Mouse (Mus musculus): ENCODE results near the gene Daam1. TPM values are rescaled to one million over a fixed set of nuclear protein-coding genes. Genes with fewer than 3 reads are reported as not detected.

Gene Daam1
- polyA plus RNA-seq, 1 experiment = 2.2 TPM

DNA sequence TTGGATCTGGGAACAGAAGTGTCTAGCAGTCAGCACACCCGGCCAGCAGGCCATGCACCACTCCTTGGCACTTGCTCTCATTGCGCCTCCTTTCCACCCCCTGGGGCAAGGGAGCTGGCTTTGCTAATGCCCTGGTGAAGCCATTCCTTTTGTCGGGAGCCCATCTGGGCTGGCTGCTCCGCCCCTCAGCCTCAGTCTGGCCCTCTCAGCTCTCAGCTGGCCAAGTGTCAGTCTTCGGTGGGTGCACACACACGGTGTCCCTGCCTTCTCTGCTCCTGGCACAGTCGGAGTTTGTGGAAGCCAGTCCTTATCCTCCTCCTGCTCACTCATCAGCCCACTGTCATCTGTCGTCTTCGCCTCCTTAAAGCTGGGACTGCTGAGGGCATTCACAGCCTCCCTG, 142.7 kb downstream of the Daam1 start:
- no peak for DNase-seq (ENCODE audit: low read depth in 1 of 2, low spot score in 2 of 2)
- Histone ChIP-seq H3K36me3 (ENCODE audit: control insufficient read depth, insufficient read depth, low read length) (no peaks in the 10 kb centered on the region), H3K4me3 (ENCODE audit: extremely low read depth, insufficient read depth, insufficient read length) (no peak overlapping the region), H3K27ac (ENCODE audit: insufficient read depth, low read length) (no peak overlapping the region), H3K4me1 (ENCODE audit: control insufficient read depth, insufficient read depth, insufficient read length) (no peaks in the 10 kb centered on the region), H3K27me3 (ENCODE audit: control insufficient read depth, insufficient read depth, low read length) (no peaks in the 10 kb centered on the region)
- 91% methylated on average over 9 of the region's 9 CpGs for WGBS
- TF ChIP-seq POLR2A (IDR thresholded peaks at IDR 0.05; ENCODE audit: low read depth, low read length) (no peak), CTCF (IDR thresholded peaks at IDR 0.05; ENCODE audit: extremely low read depth, insufficient read depth, insufficient read length, insufficient replicate concordance) (no peak)

DNA sequence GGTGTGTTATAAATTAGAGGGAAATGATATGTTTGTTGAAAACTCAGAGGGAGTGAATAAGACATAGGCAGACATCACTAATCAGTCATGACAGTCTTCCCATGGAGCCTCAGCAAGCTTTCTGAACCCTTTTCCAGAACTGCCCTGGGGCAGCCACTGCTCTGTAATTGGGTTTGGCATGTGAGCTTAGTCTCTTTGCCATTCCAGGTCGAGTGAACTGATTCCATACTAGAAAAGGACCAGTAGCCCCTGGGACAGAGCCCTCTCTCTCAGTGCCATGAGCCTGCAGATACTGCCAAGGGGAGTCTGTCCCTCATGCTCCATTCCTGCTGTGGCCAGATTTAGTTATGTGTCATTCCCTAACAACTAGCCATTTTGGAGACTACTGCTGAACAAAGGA, 144.7 kb downstream of the Daam1 start:
- H3K36me3 ChIP-seq (ENCODE audit: control insufficient read depth, insufficient read depth, low read length) = no peaks in the 10 kb centered on the region
- no peak for DNase-seq (ENCODE audit: low read depth in 1 of 2, low spot score in 2 of 2)
- TF ChIP-seq POLR2A (IDR thresholded peaks at IDR 0.05; ENCODE audit: low read depth, low read length) (no peak), CTCF (IDR thresholded peaks at IDR 0.05; ENCODE audit: extremely low read depth, insufficient read depth, insufficient read length, insufficient replicate concordance) (no peak)
- H3K4me3 ChIP-seq (ENCODE audit: extremely low read depth, insufficient read depth, insufficient read length) = no peak overlapping the region
- H3K27ac ChIP-seq (ENCODE audit: insufficient read depth, low read length) = no peak overlapping the region
- no peaks in the 10 kb centered on the region for H3K27me3 ChIP-seq (ENCODE audit: control insufficient read depth, insufficient read depth, low read length)
- H3K4me1 ChIP-seq (ENCODE audit: control insufficient read depth, insufficient read depth, insufficient read length) = no peaks in the 10 kb centered on the region
- 68% methylated on average over 1 of the region's 1 CpGs for WGBS

DNA sequence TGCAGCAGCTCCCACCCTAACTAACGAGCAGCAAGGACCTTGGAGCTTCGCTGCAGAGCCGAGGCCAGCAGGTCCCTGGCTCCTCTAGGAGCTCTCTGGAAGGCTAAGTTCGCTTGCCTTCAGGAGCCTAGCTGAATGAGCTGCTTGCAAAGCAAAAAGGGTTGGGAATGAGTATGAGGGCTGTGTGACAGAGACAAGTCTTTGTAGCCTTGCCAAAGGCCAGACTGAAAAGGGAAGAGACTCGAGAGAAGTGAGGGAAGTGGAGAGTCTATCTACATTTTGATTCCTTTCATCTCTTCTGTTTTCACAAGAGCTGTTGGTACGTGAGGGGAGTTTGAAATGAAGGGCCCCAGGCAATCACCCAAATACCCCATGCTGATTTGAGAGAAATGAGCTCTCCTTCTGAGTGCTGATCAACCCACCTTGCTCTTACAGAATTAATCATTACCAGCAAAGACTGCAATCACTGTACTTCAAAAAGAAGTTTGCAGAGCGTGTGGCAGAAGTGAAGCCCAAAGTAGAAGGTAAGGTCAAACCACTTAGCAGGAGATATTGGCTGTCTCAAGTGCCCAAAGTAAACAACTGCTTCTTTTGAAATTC, 145.6 kb downstream of the Daam1 start:
- no peak overlapping the region for H3K27ac ChIP-seq (ENCODE audit: insufficient read depth, low read length)
- H3K27me3 ChIP-seq (ENCODE audit: control insufficient read depth, insufficient read depth, low read length) = no peaks in the 10 kb centered on the region
- H3K4me1 ChIP-seq (ENCODE audit: control insufficient read depth, insufficient read depth, insufficient read length) = no peaks in the 10 kb centered on the region
- no peaks in the 10 kb centered on the region for H3K36me3 ChIP-seq (ENCODE audit: control insufficient read depth, insufficient read depth, low read length)
- DNase-seq (ENCODE audit: low read depth in 1 of 2, low spot score in 2 of 2) = no peak
- H3K4me3 ChIP-seq (ENCODE audit: extremely low read depth, insufficient read depth, insufficient read length) = no peak overlapping the region
- WGBS = 73% methylated on average over 7 of the region's 7 CpGs
- TF ChIP-seq CTCF (IDR thresholded peaks at IDR 0.05; ENCODE audit: extremely low read depth, insufficient read depth, insufficient read length, insufficient replicate concordance) (no peak), POLR2A (IDR thresholded peaks at IDR 0.05; ENCODE audit: low read depth, low read length) (no peak)

DNA sequence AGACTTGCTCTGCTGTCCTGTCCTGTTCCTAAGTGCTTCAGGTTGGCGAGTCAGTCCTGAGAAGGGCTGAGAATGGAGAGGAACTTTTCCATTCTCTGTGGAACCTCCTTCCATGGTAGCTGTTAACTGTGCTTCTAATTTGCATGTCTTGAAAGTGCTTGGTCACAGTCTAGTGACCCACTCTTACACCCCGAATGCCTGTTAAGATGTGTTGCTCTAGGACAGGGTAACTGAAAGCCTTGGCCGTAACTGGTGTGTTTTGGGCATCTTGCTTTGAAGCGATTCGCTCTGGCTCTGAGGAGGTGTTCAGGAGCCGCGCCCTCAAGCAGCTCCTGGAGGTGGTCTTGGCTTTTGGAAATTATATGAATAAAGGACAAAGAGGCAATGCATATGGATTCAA, 146.5 kb downstream of the Daam1 start:
- no peak for DNase-seq (ENCODE audit: low read depth in 1 of 2, low spot score in 2 of 2)
- Histone ChIP-seq H3K27ac (ENCODE audit: insufficient read depth, low read length) (no peak overlapping the region), H3K4me3 (ENCODE audit: extremely low read depth, insufficient read depth, insufficient read length) (no peak overlapping the region), H3K36me3 (ENCODE audit: control insufficient read depth, insufficient read depth, low read length) (no peaks in the 10 kb centered on the region), H3K4me1 (ENCODE audit: control insufficient read depth, insufficient read depth, insufficient read length) (no peaks in the 10 kb centered on the region), H3K27me3 (ENCODE audit: control insufficient read depth, insufficient read depth, low read length) (no peaks in the 10 kb centered on the region)
- no peak for TF ChIP-seq POLR2A (IDR thresholded peaks at IDR 0.05; ENCODE audit: low read depth, low read length)
- WGBS = 90% methylated on average over 7 of the region's 7 CpGs

DNA sequence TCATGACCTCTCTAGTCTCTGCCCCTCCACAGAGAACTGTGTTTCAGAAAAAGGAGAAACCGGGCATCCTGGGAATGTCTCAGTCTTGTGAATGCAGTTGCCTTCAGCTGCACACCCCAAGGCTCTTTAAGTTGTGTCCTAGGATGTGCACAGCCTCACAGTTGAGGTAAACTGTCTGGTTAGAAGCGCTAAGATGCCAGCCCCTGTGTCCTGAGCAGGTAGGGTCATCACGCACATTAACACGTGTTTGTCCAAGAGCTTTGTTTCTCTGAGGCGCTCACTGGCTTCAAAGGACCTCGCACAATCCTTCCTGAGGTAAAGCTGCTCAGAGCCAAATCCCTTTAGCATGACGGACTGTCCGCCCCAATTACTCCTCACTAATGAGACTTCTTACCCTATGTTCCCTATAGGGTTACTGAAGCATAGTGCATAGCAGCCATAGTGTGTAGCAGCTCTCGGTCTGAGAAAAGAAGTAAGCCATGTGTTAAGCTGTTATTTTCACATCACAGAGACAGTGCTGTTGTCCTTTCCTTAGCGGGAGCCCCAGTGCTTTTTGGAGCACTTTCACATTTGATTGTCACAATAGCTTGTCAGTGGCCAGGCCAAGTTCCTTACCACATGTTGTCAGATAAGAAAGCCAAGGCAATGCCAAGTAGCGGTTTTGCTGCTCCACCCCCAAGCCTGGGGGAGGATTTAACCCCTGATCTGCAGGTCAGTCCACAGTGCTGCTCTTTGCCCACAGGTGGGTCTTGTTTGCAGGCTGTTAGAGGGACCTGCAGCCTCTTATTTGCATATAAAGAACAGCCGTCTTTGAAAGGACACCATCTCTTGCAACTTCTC, 147.9 kb downstream of the Daam1 start:
- H3K36me3 ChIP-seq (ENCODE audit: control insufficient read depth, insufficient read depth, low read length) = no peaks in the 10 kb centered on the region
- DNase-seq (ENCODE audit: low read depth in 1 of 2, low spot score in 2 of 2) = no peak
- no peaks in the 10 kb centered on the region for H3K27me3 ChIP-seq (ENCODE audit: control insufficient read depth, insufficient read depth, low read length)
- H3K27ac ChIP-seq (ENCODE audit: insufficient read depth, low read length) = no peak overlapping the region
- WGBS = 58% methylated on average over 12 of the region's 12 CpGs
- TF ChIP-seq POLR2A (IDR thresholded peaks at IDR 0.05; ENCODE audit: low read depth, low read length) (no peak), CTCF (IDR thresholded peaks at IDR 0.05; ENCODE audit: extremely low read depth, insufficient read depth, insufficient read length, insufficient replicate concordance) (no peak)
- no peak overlapping the region for H3K4me3 ChIP-seq (ENCODE audit: extremely low read depth, insufficient read depth, insufficient read length)
- H3K4me1 ChIP-seq (ENCODE audit: control insufficient read depth, insufficient read depth, insufficient read length) = no peaks in the 10 kb centered on the region

DNA sequence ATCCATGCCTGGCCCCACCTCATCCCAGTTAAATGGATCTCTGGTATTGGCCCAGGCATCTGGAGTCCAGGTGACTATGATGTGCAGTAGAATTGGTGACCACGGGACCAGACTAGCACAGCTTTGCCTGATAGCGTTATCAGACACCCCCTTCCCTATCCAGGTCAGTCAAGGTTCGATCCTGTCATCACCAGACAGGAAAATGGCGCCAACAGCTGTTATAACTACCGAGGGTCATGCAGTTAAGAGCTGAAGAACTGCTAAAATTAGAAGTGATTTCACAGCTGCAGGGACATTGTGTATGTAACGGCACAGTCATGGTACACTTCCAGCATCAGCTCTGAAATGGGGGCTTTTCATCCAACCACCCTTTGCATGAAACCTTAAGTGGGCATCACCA, 149.3 kb downstream of the Daam1 start:
- WGBS = 69% methylated on average over 6 of the region's 6 CpGs
- H3K36me3 ChIP-seq (ENCODE audit: control insufficient read depth, insufficient read depth, low read length) = no peaks in the 10 kb centered on the region
- TF ChIP-seq CTCF (IDR thresholded peaks at IDR 0.05; ENCODE audit: extremely low read depth, insufficient read depth, insufficient read length, insufficient replicate concordance) = no peak
- TF ChIP-seq POLR2A (IDR thresholded peaks at IDR 0.05; ENCODE audit: low read depth, low read length) = no peak

DNA sequence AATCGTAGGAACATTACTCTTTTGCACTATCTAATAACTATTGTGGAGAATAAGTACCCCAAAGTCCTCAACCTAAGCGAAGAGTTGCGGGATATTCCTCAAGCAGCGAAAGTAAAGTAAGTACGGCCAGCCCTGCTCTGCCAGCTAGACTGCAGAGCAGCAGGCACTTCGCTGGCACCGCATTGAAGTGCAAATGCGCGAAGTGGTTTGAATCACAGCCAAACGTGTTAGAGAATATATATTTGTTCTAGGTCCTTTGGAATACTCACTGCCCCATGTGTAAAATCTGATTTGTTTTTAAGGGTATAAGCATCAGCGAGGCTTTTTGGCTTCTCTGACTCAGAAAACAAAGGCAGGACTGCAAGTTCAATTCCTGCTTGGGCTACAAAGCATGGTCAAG, 149.9 kb downstream of the Daam1 start:
- DNase-seq (ENCODE audit: low read depth in 1 of 2, low spot score in 2 of 2) = no peak
- no peak for TF ChIP-seq POLR2A (IDR thresholded peaks at IDR 0.05; ENCODE audit: low read depth, low read length)
- no peak for TF ChIP-seq CTCF (IDR thresholded peaks at IDR 0.05; ENCODE audit: extremely low read depth, insufficient read depth, insufficient read length, insufficient replicate concordance)
- WGBS = 92% methylated on average over 11 of the region's 11 CpGs
- Histone ChIP-seq H3K4me3 (ENCODE audit: extremely low read depth, insufficient read depth, insufficient read length) (no peak overlapping the region), H3K27ac (ENCODE audit: insufficient read depth, low read length) (no peak overlapping the region), H3K36me3 (ENCODE audit: control insufficient read depth, insufficient read depth, low read length) (no peaks in the 10 kb centered on the region), H3K4me1 (ENCODE audit: control insufficient read depth, insufficient read depth, insufficient read length) (no peaks in the 10 kb centered on the region), H3K27me3 (ENCODE audit: control insufficient read depth, insufficient read depth, low read length) (no peaks in the 10 kb centered on the region)

More for the DNA sequence above, 149.3 kb downstream of the Daam1 start:
- no peak overlapping the region for H3K4me3 ChIP-seq (ENCODE audit: extremely low read depth, insufficient read depth, insufficient read length)
- no peaks in the 10 kb centered on the region for H3K4me1 ChIP-seq (ENCODE audit: control insufficient read depth, insufficient read depth, insufficient read length)
- H3K27me3 ChIP-seq (ENCODE audit: control insufficient read depth, insufficient read depth, low read length) = no peaks in the 10 kb centered on the region
- DNase-seq (ENCODE audit: low read depth in 1 of 2, low spot score in 2 of 2) = no peak
- H3K27ac ChIP-seq (ENCODE audit: insufficient read depth, low read length) = no peak overlapping the region

Data from spleen, adult 2 months (tissue).